Mouse (Mus musculus) MEL (cell line): ENCODE data around the gene Rab8b.

Experiments used
- BHLHE40 ChIP-seq: IDR thresholded peaks from 2 replicates; pipeline ENCODE4 v1.6.1; 2012; ENCODE audit warnings: low read depth, mild to moderate bottlenecking, inconsistent platforms, low read length, improper control_type of control experiment, borderline replicate concordance
- CHD2 ChIP-seq: IDR thresholded peaks from 2 replicates; pipeline ENCODE4 v1.6.1; 2011; ENCODE audit warnings: low read length, improper control_type of control experiment
- CTCF ChIP-seq, 3 experiments: IDR thresholded peaks in 2 of 3; conservative IDR thresholded peaks in 1 of 3; 2 replicates each; pipeline ENCODE4 v1.5.1; 2011 to 2012; ENCODE audit warnings: low read length in 3 of 3, low read depth in 2 of 3, mild to moderate bottlenecking in 2 of 3, improper control_type of control experiment in 1 of 3, inconsistent platforms in 1 of 3, mixed read lengths in 1 of 3, moderate library complexity in 1 of 3; ENCODE audit not compliant: control insufficient read depth in 1 of 3, insufficient read depth in 1 of 3, poor library complexity in 1 of 3, severe bottlenecking in 1 of 3
- MAFK ChIP-seq: IDR thresholded peaks from 2 replicates; pipeline ENCODE4 v1.6.1; 2011; ENCODE audit warnings: low read depth, mild to moderate bottlenecking, low read length, improper control_type of control experiment, borderline replicate concordance
- MYB ChIP-seq: IDR thresholded peaks from 2 replicates; pipeline ENCODE4 v1.6.1; 2011; ENCODE audit warnings: mild to moderate bottlenecking, low read depth, low read length, improper control_type of control experiment
- POLR2A ChIP-seq, 2 experiments: IDR thresholded peaks; 2 replicates each; pipeline ENCODE4 v1.6.1; 2011 to 2012; ENCODE audit warnings: low read length in 2 of 2, mild to moderate bottlenecking in 2 of 2, control low read depth in 1 of 2, improper control_type of control experiment in 1 of 2, low read depth in 1 of 2, moderate library complexity in 1 of 2; ENCODE audit not compliant: control insufficient read depth in 1 of 2, insufficient read depth in 1 of 2, poor library complexity in 1 of 2
- RCOR1 ChIP-seq: IDR thresholded peaks from 2 replicates; pipeline ENCODE4 v1.6.1; 2012; ENCODE audit warnings: low read depth, mild to moderate bottlenecking, inconsistent platforms, low read length, improper control_type of control experiment
- SMC3 ChIP-seq: IDR thresholded peaks from 2 replicates; pipeline ENCODE4 v1.6.1; 2011; ENCODE audit warnings: low read depth, low read length, improper control_type of control experiment
- TBP ChIP-seq: IDR thresholded peaks from 2 replicates; pipeline ENCODE4 v1.8.0; 2011; ENCODE audit warnings: low read depth, low read length, improper control_type of control experiment

DNA sequence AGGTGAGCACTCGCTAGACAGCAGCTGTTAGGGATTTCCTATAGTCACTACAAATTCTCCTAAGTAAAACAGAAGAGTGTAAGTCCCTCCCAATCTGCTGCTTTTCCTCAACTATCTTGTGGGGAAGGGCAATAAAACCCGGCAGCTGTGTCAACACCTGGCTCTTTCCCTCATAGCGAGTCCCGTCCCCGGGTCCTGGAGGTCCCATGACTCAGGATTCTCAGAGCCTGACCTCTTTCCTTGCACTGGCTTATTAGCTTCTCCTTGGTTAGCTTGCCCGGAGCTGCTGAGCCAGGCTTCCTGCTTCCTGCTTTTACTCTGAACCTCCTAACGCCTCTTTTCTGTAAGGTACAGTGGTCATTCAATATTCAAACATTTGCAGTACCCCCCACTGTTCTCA is 63.6 kb downstream of the Rab8b start:
- no peak for TF ChIP-seq SMC3
- TF ChIP-seq MYB, result no peak
- no peak for TF ChIP-seq POLR2A (IDR thresholded peaks at IDR 0.05; ENCODE audit: control insufficient read depth in 1 of 2, insufficient read depth in 1 of 2, low read depth in 1 of 2, low read length in 2 of 2, poor library complexity in 1 of 2)
- TF ChIP-seq MAFK, result no peak
- no peak for TF ChIP-seq CTCF (IDR thresholded peaks at IDR 0.05 in 2 of 3, conservative IDR thresholded peaks at IDR 0.05 in 1 of 3; ENCODE audit: control insufficient read depth in 1 of 3, insufficient read depth in 1 of 3, low read depth in 2 of 3, low read length in 3 of 3, poor library complexity in 1 of 3, severe bottlenecking in 1 of 3)
- no peak for TF ChIP-seq BHLHE40
- TF ChIP-seq CHD2, result no peak
- no peak for TF ChIP-seq RCOR1
- no peak for TF ChIP-seq TBP
